8 mouse cellular contexts compared by ENCODE assay signal in genomic region chr4:151861806-151862739, GRCm38 (mm10). TPM values are rescaled to one million over a fixed set of nuclear protein-coding genes. Genes with fewer than 3 reads are reported as not detected.
A peak's percentile ranks its signal among the peaks of the same experiment; 100 is the strongest.
DNase-seq lines count a peak whose midpoint lies in the region; ATAC-seq and TF ChIP-seq lines count a peak whose summit lies in the region.

TSS of gene Camta1 (minus strand) at chr4:151861876.

- peak within 1 kb of the TSS; percentile 92 for H3K27ac ChIP-seq in heart, embryonic 11.5 days (ENCODE audit: low read depth, low read length)
- peak within 1 kb of the TSS; percentile 97 for H3K27ac ChIP-seq in kidney, embryonic 16.5 days (ENCODE audit: low read length)
- peak within 1 kb of the TSS; percentile 90 for H3K27ac ChIP-seq in liver, adult 2 months (replicated peaks; ENCODE audit: insufficient read depth, low read depth, low read length)

- TF ChIP-seq CTCF in C2C12 (IDR thresholded peaks at IDR 0.05; ENCODE audit: control insufficient read depth, insufficient read depth, insufficient read length) = no peak
- TF ChIP-seq CTCF in brain, embryonic 14.5 days (IDR thresholded peaks at IDR 0.05; ENCODE audit: borderline replicate concordance, extremely low read depth, insufficient read depth, insufficient read length) = no peak
- no peak for TF ChIP-seq CTCF in liver, adult 2 months (IDR thresholded peaks at IDR 0.05; ENCODE audit: low read depth, low read length)

- no peaks in the 10 kb centered on the region for H3K79me2 ChIP-seq in C2C12 (ENCODE audit: control insufficient read depth, insufficient read depth)
- peaks cover 10% of the 10 kb centered on the region; the same call in 1 of the 2 replicates for H3K79me2 ChIP-seq in liver, adult 2 months (ENCODE audit: control insufficient read depth, insufficient read depth, low read length)
- no peaks in the 10 kb centered on the region for H3K79me2 ChIP-seq in myocyte (ENCODE audit: control insufficient read depth, insufficient read depth)

- H3ac ChIP-seq in C2C12 (ENCODE audit: control insufficient read depth, insufficient read length, low read depth) (peak within 1 kb of the TSS; percentile 86), myocyte (ENCODE audit: control insufficient read depth, insufficient read length) (peak within 1 kb of the TSS; percentile 69)

- TF ChIP-seq POLR2A in brain, embryonic 14.5 days (IDR thresholded peaks at IDR 0.05; ENCODE audit: borderline replicate concordance, extremely low read depth, insufficient read depth, insufficient read length, poor library complexity, severe bottlenecking) = peak; percentile 17; the same call in 1 of the 2 replicates
- TF ChIP-seq POLR2A in liver, adult 2 months (IDR thresholded peaks at IDR 0.05; ENCODE audit: extremely low read depth, insufficient read depth, low read length) = peak; percentile 74; the same call in 1 of the 2 replicates
- peak; percentile 66 for TF ChIP-seq POLR2A in myocyte (IDR thresholded peaks at IDR 0.05; ENCODE audit: insufficient read length, low read depth)

- under 1% methylated on average over 85 of the region's 85 CpGs for WGBS in heart, embryonic 11.5 days (ENCODE audit: insufficient replicate concordance)
- under 1% methylated on average over 80 of the region's 85 CpGs for WGBS in kidney, embryonic 16.5 days
- WGBS in liver, adult 2 months = under 1% methylated on average over 83 of the region's 85 CpGs

- H3K9me3 ChIP-seq in erythroblast, embryonic 14.5 days (ENCODE audit: control insufficient read depth, low read length) = peaks cover 7% of the 10 kb centered on the region
- no peaks in the 10 kb centered on the region for H3K9me3 ChIP-seq in heart, embryonic 11.5 days (replicated peaks; ENCODE audit: control insufficient read depth, low read length)
- H3K9me3 ChIP-seq in kidney, embryonic 16.5 days (ENCODE audit: low read length) = no peaks in the 10 kb centered on the region

- peak within 1 kb of the TSS; percentile 84 for H3K9ac ChIP-seq in heart, embryonic 11.5 days (ENCODE audit: low read depth, low read length)
- H3K9ac ChIP-seq in kidney, embryonic 16.5 days (replicated peaks; ENCODE audit: low read length) = peak within 1 kb of the TSS; percentile 87
- H3K9ac ChIP-seq in liver, adult 2 months (ENCODE audit: low read depth, low read length) = peak within 1 kb of the TSS; percentile 97

- peaks cover 16% of the 10 kb centered on the region for H3K27me3 ChIP-seq in C2C12 (ENCODE audit: control insufficient read depth, insufficient read depth, insufficient read length)
- peaks cover 12% of the 10 kb centered on the region for H3K27me3 ChIP-seq in erythroblast, embryonic 14.5 days (ENCODE audit: control insufficient read depth)
- H3K27me3 ChIP-seq in heart, embryonic 11.5 days (ENCODE audit: control insufficient read depth, insufficient read depth, low read length) = peaks cover 2% of the 10 kb centered on the region; the same call in 1 of the 2 replicates
- H3K27me3 ChIP-seq in kidney, embryonic 16.5 days (ENCODE audit: insufficient read depth, low read length) = no peaks in the 10 kb centered on the region
- H3K27me3 ChIP-seq in liver, adult 2 months (ENCODE audit: control insufficient read depth, insufficient read depth, low read length) = no peaks in the 10 kb centered on the region
- peaks cover 15% of the 10 kb centered on the region for H3K27me3 ChIP-seq in myocyte (ENCODE audit: control insufficient read depth, insufficient read depth, insufficient read length)
- no peaks in the 10 kb centered on the region for H3K27me3 ChIP-seq in splenic B cell, adult 2 months (ENCODE audit: control insufficient read depth, insufficient read depth, low read length, poor library complexity, severe bottlenecking)

- ATAC-seq in heart, embryonic 11.5 days (replicated peaks; ENCODE audit: insufficient number of reproducible peaks, low FRiP score, low TSS enrichment) = peak; percentile 96
- peak; percentile 98 for ATAC-seq in kidney, embryonic 16.5 days (ENCODE audit: low FRiP score, low TSS enrichment)

- peak within 1 kb of the TSS; percentile 43 for H3K4me3 ChIP-seq in C2C12 (ENCODE audit: insufficient read depth, poor library complexity, severe bottlenecking)
- H3K4me3 ChIP-seq in erythroblast, embryonic 14.5 days (replicated peaks) = peak within 1 kb of the TSS; percentile 86
- peak within 1 kb of the TSS; percentile 85 for H3K4me3 ChIP-seq in heart, embryonic 11.5 days (ENCODE audit: low read depth, low read length)
- H3K4me3 ChIP-seq in kidney, embryonic 16.5 days (ENCODE audit: low read length) = peak within 1 kb of the TSS; percentile 82
- H3K4me3 ChIP-seq in liver, adult 2 months (ENCODE audit: insufficient read depth, low read depth, low read length) = peak within 1 kb of the TSS; percentile 96
- H3K4me3 ChIP-seq in myocyte = peak within 1 kb of the TSS; percentile 24

- peaks cover 54% of the 10 kb centered on the region for H3K4me1 ChIP-seq in erythroblast, embryonic 14.5 days (ENCODE audit: control insufficient read depth)
- peaks cover 22% of the 10 kb centered on the region for H3K4me1 ChIP-seq in heart, embryonic 11.5 days (ENCODE audit: control insufficient read depth, insufficient read depth, low read length)
- H3K4me1 ChIP-seq in kidney, embryonic 16.5 days (ENCODE audit: insufficient read depth, low read length) = peaks cover 18% of the 10 kb centered on the region
- H3K4me1 ChIP-seq in liver, adult 2 months (ENCODE audit: control insufficient read depth, insufficient read depth, low read length) = 0 out of 2 replicates have a peak, but pooled peaks cover 3% of the 10 kb centered on the region

- peak; percentile 100 for DNase-seq in brain, embryonic 14.5 days (ENCODE audit: low read depth)
- DNase-seq in liver, adult 2 months (ENCODE audit: extremely low read depth, low read depth, low spot score) = peak; percentile 100
- peak; percentile 100 for DNase-seq in splenic B cell, adult 2 months (ENCODE audit: low read depth, low spot score)

- peak within 1 kb of the TSS; percentile 96 for H3K4me2 ChIP-seq in heart, embryonic 11.5 days
- peak within 1 kb of the TSS; percentile 97 for H3K4me2 ChIP-seq in kidney, embryonic 16.5 days (replicated peaks; ENCODE audit: low read depth, low read length)
- peak within 1 kb of the TSS; percentile 98 for H3K4me2 ChIP-seq in myocyte (ENCODE audit: low read depth)

- no peaks in the 10 kb centered on the region for H3K79me3 ChIP-seq in C2C12 (ENCODE audit: low read depth)

- no peaks in the 10 kb centered on the region for H3K36me3 ChIP-seq in C2C12 (ENCODE audit: control insufficient read depth, insufficient read depth)
- H3K36me3 ChIP-seq in erythroblast, embryonic 14.5 days (ENCODE audit: control insufficient read depth) = peaks cover 13% of the 10 kb centered on the region
- H3K36me3 ChIP-seq in heart, embryonic 11.5 days (ENCODE audit: control insufficient read depth, insufficient read depth, low read length) = no peaks in the 10 kb centered on the region
- H3K36me3 ChIP-seq in kidney, embryonic 16.5 days (ENCODE audit: insufficient read depth, low read length) = no peaks in the 10 kb centered on the region
- no peaks in the 10 kb centered on the region for H3K36me3 ChIP-seq in liver, adult 2 months (ENCODE audit: control insufficient read depth, insufficient read depth, low read length)
- no peaks in the 10 kb centered on the region for H3K36me3 ChIP-seq in myocyte (ENCODE audit: control insufficient read depth, insufficient read depth)
- no peaks in the 10 kb centered on the region for H3K36me3 ChIP-seq in splenic B cell, adult 2 months (ENCODE audit: control insufficient read depth, insufficient read depth, low read length, poor library complexity, severe bottlenecking)

TF ChIP-seq in C2C12, 6 proteins besides CTCF, POLR2A, EP300 and RAD21:
- TF ChIP-seq MYOD1 (IDR thresholded peaks at IDR 0.05; ENCODE audit: control insufficient read depth, insufficient read length, low read depth) (no peak), MAX (IDR thresholded peaks at IDR 0.05) (peak; percentile 20), MYOG (IDR thresholded peaks at IDR 0.05; ENCODE audit: control insufficient read depth, extremely low read depth, insufficient read length) (no peak), USF1 (IDR thresholded peaks at IDR 0.05; ENCODE audit: low read depth) (peak; percentile 83), CEBPB (IDR thresholded peaks at IDR 0.05; ENCODE audit: low read depth) (no peak), FOSL1 (IDR thresholded peaks at IDR 0.05; ENCODE audit: insufficient read depth, low read length, poor library complexity, severe bottlenecking) (no peak)
TF ChIP-seq in C2C12: peak in this region for 2.

TF ChIP-seq in myocyte, 11 proteins besides CTCF, POLR2A, EP300 and RAD21:
- TF ChIP-seq CEBPB (IDR thresholded peaks at IDR 0.05; ENCODE audit: insufficient read depth, poor library complexity, severe bottlenecking) (no peak), REST (IDR thresholded peaks at IDR 0.05; ENCODE audit: insufficient read depth, insufficient read length) (no peak), MYOG (IDR thresholded peaks at IDR 0.05; ENCODE audit: control insufficient read depth in 1 of 3, insufficient read depth in 1 of 3, insufficient read length in 2 of 3, low read depth in 2 of 3) (no peak), TCF3 (IDR thresholded peaks at IDR 0.05; ENCODE audit: insufficient read length, low read depth) (no peak), MYOD1 (IDR thresholded peaks at IDR 0.05; ENCODE audit: control insufficient read depth in 1 of 3, insufficient read length in 2 of 3, low read depth in 2 of 3) (no peak), E2F4 (IDR thresholded peaks at IDR 0.05; ENCODE audit: insufficient read depth) (no peak), SRF (IDR thresholded peaks at IDR 0.05; ENCODE audit: control insufficient read depth, insufficient read length, low read depth) (peak; percentile 29), USF1 (IDR thresholded peaks at IDR 0.05; ENCODE audit: low read depth) (peak; percentile 79), TCF12 (IDR thresholded peaks at IDR 0.05; ENCODE audit: insufficient read depth, poor library complexity, severe bottlenecking) (no peak), MAX (IDR thresholded peaks at IDR 0.05; ENCODE audit: low read depth) (no peak), POLR2AphosphoS2 (IDR thresholded peaks at IDR 0.05; ENCODE audit: insufficient read length, low read depth) (peak; percentile 64)

RNA-seq across cellular contexts. Expression of gene Camta1, which starts in this region (rescaled TPM):
- 21.7 TPM for polyA plus RNA-seq in C2C12 (2012; fragmentation: generic; extraction: Trizol)
- 64.3 and 92.9 TPM in 2 replicates for polyA plus RNA-seq in brain, embryonic 14.5 days (2012; rRNA removed)
- 1.3 and 1.8 TPM in 2 replicates for polyA plus RNA-seq in erythroblast, embryonic 14.5 days (2012)
- polyA plus RNA-seq in heart, embryonic 11.5 days (2014; fragmentation: Nextera tagmentation; extraction: Ambion mirVana) = 137 and 138 TPM in 2 replicates
- 80.7 and 83.5 TPM in 2 replicates for polyA plus RNA-seq in kidney, embryonic 16.5 days (2015; fragmentation: Nextera tagmentation; extraction: Ambion mirVana)
- total RNA-seq in liver, adult 2 months (2014; rRNA removed) = 2.7 and 6.1 TPM in 2 replicates
- 2.4 and 2.7 TPM in 2 replicates for polyA plus RNA-seq in liver, adult 2 months (2012; rRNA removed)
- polyA plus RNA-seq in myocyte (2012; fragmentation: generic; extraction: Trizol) = 40.6 TPM

Comparison
In these comparisons a context has a peak if more than half of its experiments do, and no peak if none do; other contexts are left out.
1. Peak in every context shown above with its lines: DNase-seq, ATAC-seq, H3K4me3 ChIP-seq and H3K27ac ChIP-seq.
2. H3K4me3 ChIP-seq: peak in every context shown above with its lines; median percentile 96 in liver, adult 2 months; 86 in erythroblast, embryonic 14.5 days; 85 in heart, embryonic 11.5 days; 82 in kidney, embryonic 16.5 days; 43 in C2C12; 24 in myocyte.
3. POLR2A ChIP-seq: peak in every context shown above with its lines; median percentile 74 in liver, adult 2 months; 66 in myocyte; 17 in brain, embryonic 14.5 days.